Mouse (Mus musculus) brain, adult 2 months (tissue): ENCODE data around the gene Prl5a1.

Experiments
- DNase-seq: peaks from one replicate; pipeline ENCODE4 v3.0.0; 2011; ENCODE audit warnings: low read depth, low spot score

Prl5a1 gene

GRCm38 (mm10) chr13:28142184-28142583 is at the start of gene Prl5a1:
Prl5a1 (plus strand) TSS chr13:28142484.
- no peak for DNase-seq

- DNase-seq, result no peak
Measured at GRCm38 (mm10) chr13:28096161-28096560, 46.1 kb upstream of the Prl5a1 start.

- DNase-seq, result no peak
Measured at GRCm38 (mm10) chr13:28108536-28108935, 33.7 kb upstream of the Prl5a1 start.

GRCm38 (mm10) chr13:28132781-28133180 is 9.5 kb upstream of the Prl5a1 start:
- DNase-seq, result no peak

- DNase-seq, result no peak
Measured at GRCm38 (mm10) chr13:28135790-28136189, 6.5 kb upstream of the Prl5a1 start.
